Mouse (Mus musculus) CH12.LX (cell line): ENCODE data around the gene Dpyd.

Experiments
- POLR2A ChIP-seq: IDR thresholded peaks from 2 replicates; pipeline ENCODE4 v1.6.1; 2011; ENCODE audit warnings: low read depth, mild to moderate bottlenecking, improper control_type of control experiment, low read length
- RCOR1 ChIP-seq: conservative IDR thresholded peaks from 2 replicates; pipeline ENCODE4 v1.6.1; 2012; ENCODE audit warnings: low read depth, mild to moderate bottlenecking, inconsistent platforms, low read length, improper control_type of control experiment
- TBP ChIP-seq: conservative IDR thresholded peaks from 2 replicates; pipeline ENCODE4 v1.6.1; 2011; ENCODE audit warnings: low read depth, low read length, improper control_type of control experiment

DNA sequence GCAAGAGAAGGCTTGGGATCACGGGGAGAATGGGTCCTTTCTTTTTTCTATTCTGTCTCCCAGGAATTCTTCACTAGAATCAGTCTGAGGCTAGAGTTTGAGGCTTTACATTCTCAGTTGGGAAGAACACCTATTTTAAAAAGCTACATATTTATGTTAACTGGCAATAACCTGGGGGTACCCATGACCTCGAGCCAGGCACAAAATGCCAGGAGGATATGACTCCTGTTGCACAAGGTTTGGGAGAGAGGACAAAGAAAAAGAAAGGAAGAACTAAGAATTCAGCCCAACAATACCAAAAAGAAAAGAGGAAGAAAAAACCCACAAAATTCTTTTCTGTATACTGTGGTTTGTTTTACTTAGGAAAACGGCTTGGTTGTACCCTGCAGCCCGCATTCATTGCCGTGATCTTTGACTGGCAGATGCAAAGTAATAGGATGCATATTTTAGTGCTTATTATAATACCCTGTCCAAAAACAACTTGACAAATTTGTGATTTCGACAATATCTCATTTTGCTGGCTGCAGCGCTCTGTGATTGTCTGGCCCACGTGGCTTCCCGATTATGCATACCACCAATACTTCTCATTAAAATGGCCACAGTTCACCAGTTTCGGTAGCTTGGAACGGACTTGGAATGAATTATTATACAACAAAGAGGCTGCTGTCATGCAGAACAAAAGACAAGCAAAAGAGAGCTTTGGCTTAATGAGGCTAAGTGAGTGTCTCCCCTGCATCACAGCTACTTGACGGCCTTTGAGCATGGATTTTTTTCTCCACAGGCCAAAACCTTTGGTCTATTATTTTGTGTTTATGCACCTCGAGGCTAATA is 799.8 kb downstream of the Dpyd start:
- no peak for TF ChIP-seq RCOR1
- TF ChIP-seq TBP = no peak
- TF ChIP-seq POLR2A = no peak
